Mouse (Mus musculus): ENCODE data around the gene Tigd4. TPM values are rescaled to one million over a fixed set of nuclear protein-coding genes. Genes with fewer than 3 reads are reported as not detected.

Gene Tigd4
- total and polyA plus RNA-seq, 2 experiments, result not detected

- no peak overlapping the region for H3K4me3 ChIP-seq (ENCODE audit: insufficient read depth, low read depth, low read length)
- H3K27me3 ChIP-seq (ENCODE audit: control insufficient read depth, insufficient read depth, low read length), result no peaks in the 10 kb centered on the region
- DNase-seq (ENCODE audit: extremely low read depth, low read depth, low spot score), result no peak
- no peak overlapping the region for H3K9ac ChIP-seq (ENCODE audit: low read depth, low read length)
- no peaks in the 10 kb centered on the region for H3K36me3 ChIP-seq (ENCODE audit: control insufficient read depth, insufficient read depth, low read length)
- TF ChIP-seq POLR2A (IDR thresholded peaks at IDR 0.05; ENCODE audit: extremely low read depth, insufficient read depth, low read length) (no peak), CTCF (IDR thresholded peaks at IDR 0.05; ENCODE audit: low read depth, low read length) (no peak)
- no peaks in the 10 kb centered on the region for H3K79me2 ChIP-seq (ENCODE audit: control insufficient read depth, insufficient read depth, low read length)
- H3K4me1 ChIP-seq (ENCODE audit: control insufficient read depth, insufficient read depth, low read length), result peaks cover 10% of the 10 kb centered on the region
- H3K27ac ChIP-seq (replicated peaks; ENCODE audit: insufficient read depth, low read depth, low read length), result no peak overlapping the region
- 72% methylated on average over 3 of the region's 3 CpGs for WGBS
Measured at GRCm38 (mm10) chr3:84622026-84622425, 28.7 kb downstream of the Tigd4 start.

- no peaks in the 10 kb centered on the region for H3K4me1 ChIP-seq (ENCODE audit: control insufficient read depth, insufficient read depth, low read length)
- no peak for DNase-seq (ENCODE audit: extremely low read depth, low read depth, low spot score)
- 96% methylated on average over 9 of the region's 9 CpGs for WGBS
- H3K79me2 ChIP-seq (ENCODE audit: control insufficient read depth, insufficient read depth, low read length), result no peaks in the 10 kb centered on the region
- H3K9ac ChIP-seq (ENCODE audit: low read depth, low read length), result no peak overlapping the region
- no peak overlapping the region for H3K4me3 ChIP-seq (ENCODE audit: insufficient read depth, low read depth, low read length)
- no peaks in the 10 kb centered on the region for H3K27me3 ChIP-seq (ENCODE audit: control insufficient read depth, insufficient read depth, low read length)
- no peak overlapping the region for H3K27ac ChIP-seq (replicated peaks; ENCODE audit: insufficient read depth, low read depth, low read length)
- TF ChIP-seq POLR2A (IDR thresholded peaks at IDR 0.05; ENCODE audit: extremely low read depth, insufficient read depth, low read length) (no peak), CTCF (IDR thresholded peaks at IDR 0.05; ENCODE audit: low read depth, low read length) (no peak)
- no peaks in the 10 kb centered on the region for H3K36me3 ChIP-seq (ENCODE audit: control insufficient read depth, insufficient read depth, low read length)
Measured at GRCm38 (mm10) chr3:84631586-84631985, 38.2 kb downstream of the Tigd4 start.

- DNase-seq (ENCODE audit: extremely low read depth, low read depth, low spot score), result no peak
- Histone ChIP-seq H3K36me3 (ENCODE audit: control insufficient read depth, insufficient read depth, low read length) (no peaks in the 10 kb centered on the region), H3K4me1 (ENCODE audit: control insufficient read depth, insufficient read depth, low read length) (peaks cover 19% of the 10 kb centered on the region), H3K27me3 (ENCODE audit: control insufficient read depth, insufficient read depth, low read length) (no peaks in the 10 kb centered on the region), H3K9ac (ENCODE audit: low read depth, low read length) (no peak overlapping the region), H3K4me3 (ENCODE audit: insufficient read depth, low read depth, low read length) (no peak overlapping the region), H3K27ac (replicated peaks; ENCODE audit: insufficient read depth, low read depth, low read length) (no peak overlapping the region), H3K79me2 (ENCODE audit: control insufficient read depth, insufficient read depth, low read length) (no peaks in the 10 kb centered on the region)
- no peak for TF ChIP-seq CTCF (IDR thresholded peaks at IDR 0.05; ENCODE audit: low read depth, low read length)
- no peak for TF ChIP-seq POLR2A (IDR thresholded peaks at IDR 0.05; ENCODE audit: extremely low read depth, insufficient read depth, low read length)
- 51% methylated on average over 6 of the region's 6 CpGs for WGBS
Measured at GRCm38 (mm10) chr3:84637095-84637494, 43.7 kb downstream of the Tigd4 start.

GRCm38 (mm10) chr3:84637890-84638578 lies 44.7 kb downstream of the Tigd4 start:
- H3K4me3 ChIP-seq (ENCODE audit: insufficient read depth, low read depth, low read length), result no peak overlapping the region
- no peak overlapping the region for H3K9ac ChIP-seq (ENCODE audit: low read depth, low read length)
- no peaks in the 10 kb centered on the region for H3K36me3 ChIP-seq (ENCODE audit: control insufficient read depth, insufficient read depth, low read length)
- 46% methylated on average over 12 of the region's 12 CpGs for WGBS
- H3K27me3 ChIP-seq (ENCODE audit: control insufficient read depth, insufficient read depth, low read length), result no peaks in the 10 kb centered on the region
- no peak for DNase-seq (ENCODE audit: extremely low read depth, low read depth, low spot score)
- H3K27ac ChIP-seq (replicated peaks; ENCODE audit: insufficient read depth, low read depth, low read length), result no peak overlapping the region
- peaks cover 19% of the 10 kb centered on the region for H3K4me1 ChIP-seq (ENCODE audit: control insufficient read depth, insufficient read depth, low read length)
- H3K79me2 ChIP-seq (ENCODE audit: control insufficient read depth, insufficient read depth, low read length), result no peaks in the 10 kb centered on the region
- TF ChIP-seq POLR2A (IDR thresholded peaks at IDR 0.05; ENCODE audit: extremely low read depth, insufficient read depth, low read length), result no peak
- TF ChIP-seq CTCF (IDR thresholded peaks at IDR 0.05; ENCODE audit: low read depth, low read length), result no peak

- no peak for DNase-seq (ENCODE audit: extremely low read depth, low read depth, low spot score)
- Histone ChIP-seq H3K27me3 (ENCODE audit: control insufficient read depth, insufficient read depth, low read length) (no peaks in the 10 kb centered on the region), H3K36me3 (ENCODE audit: control insufficient read depth, insufficient read depth, low read length) (no peaks in the 10 kb centered on the region), H3K9ac (ENCODE audit: low read depth, low read length) (no peak overlapping the region), H3K4me1 (ENCODE audit: control insufficient read depth, insufficient read depth, low read length) (peaks cover 19% of the 10 kb centered on the region), H3K27ac (replicated peaks; ENCODE audit: insufficient read depth, low read depth, low read length) (no peak overlapping the region), H3K4me3 (ENCODE audit: insufficient read depth, low read depth, low read length) (no peak overlapping the region), H3K79me2 (ENCODE audit: control insufficient read depth, insufficient read depth, low read length) (no peaks in the 10 kb centered on the region)
- no peak for TF ChIP-seq CTCF (IDR thresholded peaks at IDR 0.05; ENCODE audit: low read depth, low read length)
- no peak for TF ChIP-seq POLR2A (IDR thresholded peaks at IDR 0.05; ENCODE audit: extremely low read depth, insufficient read depth, low read length)
- 89% methylated on average over 4 of the region's 4 CpGs for WGBS
Measured at GRCm38 (mm10) chr3:84638858-84639257, 45.5 kb downstream of the Tigd4 start.

GRCm38 (mm10) chr3:84639767-84640500 lies 46.6 kb downstream of the Tigd4 start:
- H3K27ac ChIP-seq (replicated peaks; ENCODE audit: insufficient read depth, low read depth, low read length), result peak overlapping the region; percentile 80
- no peaks in the 10 kb centered on the region for H3K36me3 ChIP-seq (ENCODE audit: control insufficient read depth, insufficient read depth, low read length)
- H3K4me3 ChIP-seq (ENCODE audit: insufficient read depth, low read depth, low read length), result no peak overlapping the region
- WGBS, result 14% methylated on average over 11 of the region's 11 CpGs
- no peaks in the 10 kb centered on the region for H3K79me2 ChIP-seq (ENCODE audit: control insufficient read depth, insufficient read depth, low read length)
- TF ChIP-seq POLR2A (IDR thresholded peaks at IDR 0.05; ENCODE audit: extremely low read depth, insufficient read depth, low read length), result no peak
- TF ChIP-seq CTCF (IDR thresholded peaks at IDR 0.05; ENCODE audit: low read depth, low read length), result no peak
- H3K4me1 ChIP-seq (ENCODE audit: control insufficient read depth, insufficient read depth, low read length), result peaks cover 19% of the 10 kb centered on the region
- H3K9ac ChIP-seq (ENCODE audit: low read depth, low read length), result peak overlapping the region; percentile 10; the same call in 1 of the 2 replicates
- H3K27me3 ChIP-seq (ENCODE audit: control insufficient read depth, insufficient read depth, low read length), result no peaks in the 10 kb centered on the region
- peak; percentile 81 for DNase-seq (ENCODE audit: extremely low read depth, low read depth, low spot score)

Measured in liver, adult 2 months (tissue).